Mouse (Mus musculus): ENCODE measurements around the gene Slc17a3. TPM values are rescaled to one million over a fixed set of nuclear protein-coding genes. Genes with fewer than 3 reads are reported as not detected.

The Slc17a3 gene
- polyA plus RNA-seq, 1 experiment from 2014 or later, result not detected

DNA sequence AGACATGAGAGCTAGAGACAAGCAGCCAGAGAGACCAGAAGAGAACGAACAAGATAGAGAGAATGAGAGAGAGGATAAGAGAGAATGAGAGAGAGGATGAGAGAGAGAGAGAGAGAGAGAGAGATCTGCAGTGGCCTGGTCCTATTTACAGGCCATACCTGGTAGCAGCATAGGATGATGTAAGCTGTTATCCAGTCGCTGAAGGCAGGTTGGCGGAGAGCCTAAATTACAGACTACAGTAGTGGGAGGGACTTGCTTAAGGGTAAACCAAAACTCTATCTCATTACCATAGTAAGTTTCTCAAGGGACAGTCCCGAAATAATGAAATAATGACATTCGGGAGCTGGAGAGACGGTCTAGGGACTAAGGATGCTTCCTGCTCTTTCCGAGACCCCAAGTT is 28.2 kb downstream of the Slc17a3 start, which contains the start of gene Slc17a1:
Gene Slc17a1 (plus strand): TSS at position 346 of the 400 bp plus-strand sequence.
- 91% methylated on average over 7 of the region's 7 CpGs for WGBS
- H3K27me3 ChIP-seq (ENCODE audit: control insufficient read depth, insufficient read depth, low read length), result no peaks in the 10 kb centered on the region

DNA sequence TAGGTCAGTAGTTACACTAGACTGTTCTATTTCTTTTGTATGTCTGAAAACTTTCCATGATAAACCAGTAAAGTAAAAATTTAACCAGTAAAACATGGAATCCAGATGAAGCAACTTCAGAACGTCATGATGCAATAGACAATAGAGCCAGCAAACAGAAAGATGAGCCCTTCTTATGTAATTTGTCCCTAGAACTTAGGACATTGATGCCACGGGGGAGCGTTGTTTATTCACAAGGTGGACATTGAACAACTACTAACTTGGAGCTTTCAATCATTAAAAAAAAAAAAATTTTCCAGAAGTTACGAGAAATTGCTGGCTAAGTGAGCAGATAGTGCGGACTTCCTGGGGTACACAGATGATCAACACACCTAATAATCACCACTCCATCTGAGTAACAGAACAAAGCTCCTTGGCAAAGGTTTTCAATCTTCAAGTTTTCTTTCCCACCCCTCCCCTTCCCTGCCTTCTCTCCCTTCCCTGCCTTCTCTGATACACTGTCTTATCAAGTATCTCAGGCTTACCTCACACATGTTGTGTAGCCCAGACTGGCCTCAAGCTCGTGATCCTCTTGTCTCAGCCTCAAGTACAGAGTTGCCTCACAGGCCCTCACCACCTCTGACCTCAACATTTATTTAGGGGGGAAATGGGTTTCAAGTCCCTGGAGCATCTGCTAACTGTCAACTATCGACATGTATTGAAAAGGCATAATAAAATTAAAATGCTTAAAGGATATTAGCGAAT is 29.7 kb downstream of the Slc17a3 start:
- H3K4me1 ChIP-seq (replicated peaks; ENCODE audit: control insufficient read depth, insufficient read depth, low read length), result no peaks in the 10 kb centered on the region
- WGBS, result 90% methylated on average over 8 of the region's 8 CpGs
- H3K4me3 ChIP-seq (replicated peaks; ENCODE audit: low read length), result no peak overlapping the region
- no peaks in the 10 kb centered on the region for H3K27me3 ChIP-seq (ENCODE audit: control insufficient read depth, insufficient read depth, low read length)
- no peak overlapping the region for H3K27ac ChIP-seq
- no peak overlapping the region for H3K9ac ChIP-seq
- ATAC-seq (ENCODE audit: low FRiP score) (no peak), DNase-seq (ENCODE audit: low spot score) (no peak)
- no peak overlapping the region for H3K4me2 ChIP-seq (replicated peaks)
- no peaks in the 10 kb centered on the region for H3K9me3 ChIP-seq (ENCODE audit: control insufficient read depth, low read length)
- no peaks in the 10 kb centered on the region for H3K36me3 ChIP-seq (replicated peaks; ENCODE audit: control insufficient read depth, insufficient read depth)

More for the DNA sequence above, 28.2 kb downstream of the Slc17a3 start, which contains the start of gene Slc17a1:
- Histone ChIP-seq H3K9me3 (ENCODE audit: control insufficient read depth, low read length) (no peaks in the 10 kb centered on the region), H3K4me2 (replicated peaks) (no peak within 1 kb of the TSS), H3K36me3 (replicated peaks; ENCODE audit: control insufficient read depth, insufficient read depth) (no peaks in the 10 kb centered on the region), H3K9ac (no peak within 1 kb of the TSS), H3K27ac (no peak within 1 kb of the TSS), H3K4me3 (replicated peaks; ENCODE audit: low read length) (no peak within 1 kb of the TSS), H3K4me1 (replicated peaks; ENCODE audit: control insufficient read depth, insufficient read depth, low read length) (no peaks in the 10 kb centered on the region)
- no peak for DNase-seq (ENCODE audit: low spot score)
- ATAC-seq (ENCODE audit: low FRiP score), result no peak

DNA sequence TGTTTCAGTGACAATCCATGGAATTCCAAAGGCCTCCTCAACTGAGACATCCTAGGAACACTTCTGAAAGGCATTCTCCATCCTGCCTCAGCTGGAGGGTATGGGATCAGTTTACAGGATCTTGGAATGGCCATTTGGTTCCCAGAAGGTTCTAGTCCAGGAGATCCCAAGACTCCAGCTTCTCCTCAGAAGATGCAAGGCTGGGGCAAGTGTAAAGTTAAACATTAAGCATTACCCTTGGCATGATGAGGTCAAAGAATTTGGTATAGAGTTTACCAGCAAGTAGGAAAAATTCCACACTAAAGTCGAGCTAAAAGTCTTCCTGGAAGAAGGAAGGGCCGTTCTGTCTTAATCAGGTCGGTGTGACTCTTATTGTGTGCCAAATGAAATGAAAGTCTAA is 30.8 kb downstream of the Slc17a3 start:
- H3K4me2 ChIP-seq (replicated peaks), result no peak overlapping the region
- no peaks in the 10 kb centered on the region for H3K9me3 ChIP-seq (ENCODE audit: control insufficient read depth, low read length)
- 85% methylated on average over 3 of the region's 3 CpGs for WGBS
- no peaks in the 10 kb centered on the region for H3K36me3 ChIP-seq (replicated peaks; ENCODE audit: control insufficient read depth, insufficient read depth)
- H3K4me1 ChIP-seq (replicated peaks; ENCODE audit: control insufficient read depth, insufficient read depth, low read length), result no peaks in the 10 kb centered on the region
- no peak overlapping the region for H3K9ac ChIP-seq
- no peak overlapping the region for H3K27ac ChIP-seq
- no peak overlapping the region for H3K4me3 ChIP-seq (replicated peaks; ENCODE audit: low read length)
- no peak for DNase-seq (ENCODE audit: low spot score)
- ATAC-seq (ENCODE audit: low FRiP score), result no peak
- no peaks in the 10 kb centered on the region for H3K27me3 ChIP-seq (ENCODE audit: control insufficient read depth, insufficient read depth, low read length)

- no peak overlapping the region for H3K4me3 ChIP-seq (replicated peaks; ENCODE audit: low read length)
- DNase-seq (ENCODE audit: low spot score) (no peak), ATAC-seq (ENCODE audit: low FRiP score) (no peak)
- H3K27ac ChIP-seq, result no peak overlapping the region
- WGBS, result 86% methylated on average over 5 of the region's 5 CpGs
- no peaks in the 10 kb centered on the region for H3K4me1 ChIP-seq (replicated peaks; ENCODE audit: control insufficient read depth, insufficient read depth, low read length)
- H3K27me3 ChIP-seq (ENCODE audit: control insufficient read depth, insufficient read depth, low read length), result no peaks in the 10 kb centered on the region
- H3K4me2 ChIP-seq (replicated peaks), result no peak overlapping the region
- no peak overlapping the region for H3K9ac ChIP-seq
- no peaks in the 10 kb centered on the region for H3K36me3 ChIP-seq (replicated peaks; ENCODE audit: control insufficient read depth, insufficient read depth)
- H3K9me3 ChIP-seq (ENCODE audit: control insufficient read depth, low read length), result no peaks in the 10 kb centered on the region
These were observed 33.9 kb downstream of the Slc17a3 start for GRCm38 (mm10) chr13:23873141-23873540.

DNA sequence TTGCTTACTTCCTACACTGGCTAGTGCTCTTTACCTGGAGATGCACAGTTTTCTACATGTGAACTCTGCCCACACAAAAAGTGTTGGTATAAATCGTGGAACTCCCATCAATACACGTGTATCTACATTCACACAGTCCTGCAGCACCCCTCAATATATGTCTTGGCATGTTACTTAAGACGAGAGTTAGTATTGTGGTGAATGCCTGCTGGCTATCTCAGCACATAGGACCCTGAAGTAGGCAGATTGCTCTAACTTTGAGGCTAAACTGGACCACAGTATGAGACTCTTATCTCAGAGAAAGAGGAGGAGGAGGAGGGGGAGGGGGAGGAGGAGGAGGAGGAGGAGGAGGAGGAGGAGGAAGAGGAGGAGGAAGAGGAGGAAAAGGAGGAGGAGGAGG is 39.9 kb downstream of the Slc17a3 start:
- Histone ChIP-seq H3K9ac (no peak overlapping the region), H3K9me3 (ENCODE audit: control insufficient read depth, low read length) (no peaks in the 10 kb centered on the region), H3K36me3 (replicated peaks; ENCODE audit: control insufficient read depth, insufficient read depth) (no peaks in the 10 kb centered on the region), H3K27ac (no peak overlapping the region), H3K4me2 (replicated peaks) (no peak overlapping the region), H3K4me1 (replicated peaks; ENCODE audit: control insufficient read depth, insufficient read depth, low read length) (no peaks in the 10 kb centered on the region), H3K4me3 (replicated peaks; ENCODE audit: low read length) (no peak overlapping the region), H3K27me3 (ENCODE audit: control insufficient read depth, insufficient read depth, low read length) (no peaks in the 10 kb centered on the region)
- DNase-seq (ENCODE audit: low spot score), result no peak
- 76% methylated on average over 3 of the region's 3 CpGs for WGBS
- no peak for ATAC-seq (ENCODE audit: low FRiP score)

GRCm38 (mm10) chr13:23879636-23880035 is 40.4 kb downstream of the Slc17a3 start:
- 84% methylated on average over 5 of the region's 5 CpGs for WGBS
- no peak overlapping the region for H3K27ac ChIP-seq
- no peaks in the 10 kb centered on the region for H3K4me1 ChIP-seq (replicated peaks; ENCODE audit: control insufficient read depth, insufficient read depth, low read length)
- H3K36me3 ChIP-seq (replicated peaks; ENCODE audit: control insufficient read depth, insufficient read depth), result no peaks in the 10 kb centered on the region
- DNase-seq (ENCODE audit: low spot score) (no peak), ATAC-seq (ENCODE audit: low FRiP score) (no peak)
- H3K27me3 ChIP-seq (ENCODE audit: control insufficient read depth, insufficient read depth, low read length), result no peaks in the 10 kb centered on the region
- no peak overlapping the region for H3K4me2 ChIP-seq (replicated peaks)
- no peaks in the 10 kb centered on the region for H3K9me3 ChIP-seq (ENCODE audit: control insufficient read depth, low read length)
- H3K9ac ChIP-seq, result no peak overlapping the region
- H3K4me3 ChIP-seq (replicated peaks; ENCODE audit: low read length), result no peak overlapping the region

DNA sequence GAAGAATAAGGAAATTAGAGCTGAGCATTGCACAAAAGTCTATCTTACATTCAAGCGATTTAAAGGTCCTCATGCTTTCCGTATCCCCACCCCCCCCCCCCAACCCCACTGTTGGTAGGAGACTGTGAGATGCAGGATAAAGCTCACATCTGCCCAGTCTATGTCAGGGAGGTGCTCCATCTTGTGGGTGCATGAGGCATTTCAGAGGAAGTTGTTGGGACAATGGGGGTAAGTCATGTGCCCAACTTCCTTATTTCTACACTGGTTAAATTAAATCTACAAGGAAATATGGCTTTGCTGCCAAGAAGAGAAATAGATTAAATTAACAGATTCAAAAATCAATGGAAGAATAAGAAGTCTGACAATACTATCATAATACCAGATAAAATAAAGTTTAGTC is 46.3 kb downstream of the Slc17a3 start:
- no peaks in the 10 kb centered on the region for H3K9me3 ChIP-seq (ENCODE audit: control insufficient read depth, low read length)
- DNase-seq (ENCODE audit: low spot score) (no peak), ATAC-seq (ENCODE audit: low FRiP score) (no peak)
- H3K27me3 ChIP-seq (ENCODE audit: control insufficient read depth, insufficient read depth, low read length), result no peaks in the 10 kb centered on the region
- 25% methylated on average over 2 of the region's 2 CpGs for WGBS
- no peak overlapping the region for H3K4me3 ChIP-seq (replicated peaks; ENCODE audit: low read length)
- H3K36me3 ChIP-seq (replicated peaks; ENCODE audit: control insufficient read depth, insufficient read depth), result no peaks in the 10 kb centered on the region
- no peak overlapping the region for H3K27ac ChIP-seq
- H3K4me1 ChIP-seq (replicated peaks; ENCODE audit: control insufficient read depth, insufficient read depth, low read length), result no peaks in the 10 kb centered on the region
- no peak overlapping the region for H3K4me2 ChIP-seq (replicated peaks)
- H3K9ac ChIP-seq, result no peak overlapping the region

- no peak overlapping the region for H3K4me3 ChIP-seq (replicated peaks; ENCODE audit: low read length)
- H3K4me1 ChIP-seq (replicated peaks; ENCODE audit: control insufficient read depth, insufficient read depth, low read length), result no peaks in the 10 kb centered on the region
- 87% methylated on average over 3 of the region's 3 CpGs for WGBS
- H3K27ac ChIP-seq, result no peak overlapping the region
- no peak overlapping the region for H3K4me2 ChIP-seq (replicated peaks)
- H3K9ac ChIP-seq, result no peak overlapping the region
- no peaks in the 10 kb centered on the region for H3K9me3 ChIP-seq (ENCODE audit: control insufficient read depth, low read length)
- DNase-seq (ENCODE audit: low spot score), result no peak
- no peaks in the 10 kb centered on the region for H3K27me3 ChIP-seq (ENCODE audit: control insufficient read depth, insufficient read depth, low read length)
- ATAC-seq (ENCODE audit: low FRiP score), result no peak
- H3K36me3 ChIP-seq (replicated peaks; ENCODE audit: control insufficient read depth, insufficient read depth), result no peaks in the 10 kb centered on the region
These were observed 47.9 kb downstream of the Slc17a3 start for GRCm38 (mm10) chr13:23887026-23887725.

DNA sequence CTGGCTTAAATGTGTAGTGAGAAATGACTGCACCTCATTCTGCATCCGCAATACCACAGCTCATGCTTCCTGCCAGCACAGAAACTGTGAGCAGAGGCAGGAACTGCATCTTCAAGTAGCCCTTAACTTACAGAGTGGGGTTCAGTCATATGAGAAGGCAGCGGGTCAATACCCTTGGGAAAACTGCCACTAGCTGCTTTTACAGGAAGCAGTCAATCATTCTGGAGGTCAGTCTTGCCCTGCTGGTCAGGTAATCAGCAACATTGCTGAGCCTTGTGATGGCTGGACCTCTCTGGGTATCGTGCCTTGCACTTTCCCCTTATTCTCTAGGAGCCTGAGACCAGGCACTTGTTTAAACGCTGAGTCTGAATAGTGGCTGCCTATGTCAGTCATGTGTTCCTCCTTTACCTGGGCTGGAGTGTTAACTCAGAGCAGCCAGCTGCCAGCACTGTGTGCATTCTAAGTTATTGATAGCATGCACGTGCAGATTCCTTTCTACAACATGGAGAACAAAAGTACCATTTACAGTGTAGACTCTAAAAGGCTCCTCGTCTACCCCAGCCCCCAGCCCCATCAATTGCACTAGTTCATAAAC is 49.9 kb downstream of the Slc17a3 start:
- no peak for DNase-seq (ENCODE audit: low spot score)
- Histone ChIP-seq H3K4me1 (replicated peaks; ENCODE audit: control insufficient read depth, insufficient read depth, low read length) (no peaks in the 10 kb centered on the region; the same call in 1 of the 2 replicates), H3K27me3 (ENCODE audit: control insufficient read depth, insufficient read depth, low read length) (no peaks in the 10 kb centered on the region), H3K9ac (no peak overlapping the region), H3K4me3 (replicated peaks; ENCODE audit: low read length) (no peak overlapping the region), H3K4me2 (replicated peaks) (no peak overlapping the region), H3K27ac (no peak overlapping the region), H3K9me3 (ENCODE audit: control insufficient read depth, low read length) (no peaks in the 10 kb centered on the region), H3K36me3 (replicated peaks; ENCODE audit: control insufficient read depth, insufficient read depth) (no peaks in the 10 kb centered on the region)
- WGBS, result 79% methylated on average over 6 of the region's 6 CpGs
- ATAC-seq (ENCODE audit: low FRiP score), result no peak

All from hindbrain, embryonic 14.5 days (tissue).